Mouse (Mus musculus) forebrain, embryonic 11.5 days (tissue): ENCODE results near the gene Eps8. TPM values are rescaled to one million over a fixed set of nuclear protein-coding genes. Genes with fewer than 3 reads are reported as not detected.

Experiments used
- ATAC-seq: fragments of 200-750 bp; cut with Nextera tagmentation; replicated peaks from 2 replicates; pipeline ENCODE4 v1.8.0; 2017; ENCODE audit warnings: moderate TSS enrichment; ENCODE audit not compliant: low FRiP score
- DNase-seq: peaks from one replicate; pipeline ENCODE4 v3.0.0-alpha.2; 2017; ENCODE audit warnings: low spot score
- H3K27ac ChIP-seq: fragments of 300-500 bp; sonication (generic); 2 replicates; pipeline ENCODE4 v1.5.1; 2014; ENCODE audit warnings: low read depth, low read length
- H3K27me3 ChIP-seq: fragments of 300-500 bp; sonication (generic); 2 replicates; pipeline ENCODE4 v1.6.1; 2014; ENCODE audit warnings: mild to moderate bottlenecking, low read length, mixed read lengths; ENCODE audit not compliant: control insufficient read depth, insufficient read depth
- H3K36me3 ChIP-seq: fragments of 300-500 bp; sonication (generic); 2 replicates; pipeline ENCODE4 v1.6.1; 2014; ENCODE audit warnings: mild to moderate bottlenecking, low read length, moderate library complexity, mixed read lengths; ENCODE audit not compliant: control insufficient read depth, insufficient read depth
- H3K4me1 ChIP-seq: fragments of 300-500 bp; sonication (generic); replicated peaks from 2 replicates; pipeline ENCODE4 v1.6.1; 2014; ENCODE audit warnings: low read length, mixed read lengths; ENCODE audit not compliant: control insufficient read depth, insufficient read depth
- H3K4me2 ChIP-seq: fragments of 300-500 bp; sonication (generic); 2 replicates; pipeline ENCODE4 v1.6.1; 2014; ENCODE audit warnings: low read depth, mild to moderate bottlenecking, low read length, moderate library complexity, mixed read lengths; ENCODE audit not compliant: severe bottlenecking
- H3K4me3 ChIP-seq: fragments of 300-500 bp; sonication (generic); 2 replicates; pipeline ENCODE4 v1.5.1; 2014; ENCODE audit warnings: low read depth, low read length
- H3K9ac ChIP-seq: fragments of 300-500 bp; sonication (generic); 2 replicates; pipeline ENCODE4 v1.6.1; 2014; ENCODE audit warnings: low read length
- H3K9me3 ChIP-seq: fragments of 300-500 bp; sonication (generic); 2 replicates; pipeline ENCODE4 v1.6.1; 2016; ENCODE audit warnings: low read length, mixed read lengths; ENCODE audit not compliant: control insufficient read depth
- WGBS: fragments of 180-500 bp; shearing (Covaris S2); extraction: QIAGEN DNeasy Blood & Tissue Kit; methylation state at CpG from one replicate; pipeline ENCODE4 v1.1.7; 2014; 5-methylcytosine and 5-hydroxymethylcytosine counted together
- polyA plus RNA-seq: library from polyadenylated mRNA; unstranded; fragments of >200 nt; fragmentation: Nextera tagmentation; extraction: Ambion mirVana; gene quantifications from 2 replicates; pipeline ENCODE4 v1.2.1, GENCODE M21; 2014

Eps8 gene
- polyA plus RNA-seq, 1 experiment from 2014 or later, result 5.9 TPM

DNA sequence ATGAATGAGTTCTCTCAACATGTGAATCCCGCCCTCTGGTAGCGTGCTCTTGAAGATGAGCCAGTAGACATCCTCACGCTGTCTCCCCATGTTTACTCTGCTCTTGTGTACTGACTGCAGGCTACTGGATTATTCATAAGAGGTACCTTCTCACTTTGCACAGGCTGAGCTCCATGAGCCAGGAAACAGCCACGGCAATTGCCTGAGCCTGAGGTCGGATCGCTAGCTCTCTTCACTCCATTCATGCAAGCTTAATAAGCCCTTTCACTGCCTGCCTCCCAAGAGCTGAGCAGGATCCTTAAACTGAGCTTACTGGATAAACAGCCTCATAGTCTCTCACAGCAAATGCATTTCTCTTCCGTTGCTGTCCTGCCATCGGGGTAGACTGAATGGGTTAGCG lies 182.5 kb downstream of the Eps8 start:
- no peaks in the 10 kb centered on the region for H3K9me3 ChIP-seq
- no peak for DNase-seq
- H3K9ac ChIP-seq, result no peak overlapping the region
- peak; percentile 35; the same call in 1 of the 2 replicates for ATAC-seq
- no peak overlapping the region for H3K27ac ChIP-seq
- H3K36me3 ChIP-seq, result no peaks in the 10 kb centered on the region
- peaks cover 2% of the 10 kb centered on the region; the same call in 1 of the 2 replicates for H3K4me1 ChIP-seq
- 51% methylated on average over 9 of the region's 9 CpGs for WGBS
- no peaks in the 10 kb centered on the region for H3K27me3 ChIP-seq
- H3K4me3 ChIP-seq, result no peak overlapping the region
- no peak overlapping the region for H3K4me2 ChIP-seq

DNA sequence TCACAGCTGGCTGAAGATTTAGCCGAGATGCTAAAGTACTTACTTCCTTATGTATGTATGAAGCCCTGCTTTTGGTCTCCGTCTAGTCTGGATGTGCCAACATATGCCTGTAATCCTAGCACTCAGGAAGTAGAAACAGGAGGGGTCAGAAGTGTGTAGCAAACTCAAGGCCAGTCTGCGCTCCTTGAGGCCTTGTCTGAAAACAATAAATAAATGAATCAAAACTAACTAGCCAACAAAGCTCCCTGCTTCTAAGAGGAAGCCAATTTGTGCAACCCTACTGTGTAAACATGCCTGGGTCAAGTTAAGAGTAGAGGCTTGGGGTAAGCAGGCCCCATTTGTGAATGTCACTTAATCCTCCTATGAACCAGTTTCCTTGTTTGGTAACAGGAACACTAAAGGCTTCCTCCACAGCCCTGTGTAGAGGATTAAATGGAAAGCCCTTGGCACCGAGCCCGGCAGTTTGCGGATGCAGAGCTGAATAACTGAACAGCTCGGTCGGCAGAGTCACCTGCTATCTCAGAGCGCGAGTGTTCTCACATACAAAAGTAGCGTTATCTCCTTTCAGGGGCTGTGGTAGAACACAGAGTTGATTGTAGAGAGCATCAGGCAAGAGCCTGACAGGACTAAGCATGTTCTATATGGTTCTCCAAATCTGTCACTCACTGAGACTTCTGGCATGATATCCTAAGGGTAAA lies 183.6 kb downstream of the Eps8 start:
- no peak overlapping the region for H3K4me3 ChIP-seq
- DNase-seq, result peak; percentile 75
- H3K27me3 ChIP-seq, result no peaks in the 10 kb centered on the region
- no peak overlapping the region for H3K4me2 ChIP-seq
- no peak overlapping the region for H3K27ac ChIP-seq
- H3K9me3 ChIP-seq, result no peaks in the 10 kb centered on the region
- WGBS, result 54% methylated on average over 11 of the region's 11 CpGs
- H3K4me1 ChIP-seq, result peaks cover 2% of the 10 kb centered on the region; the same call in 1 of the 2 replicates
- peak; percentile 74 for ATAC-seq
- no peak overlapping the region for H3K9ac ChIP-seq
- no peaks in the 10 kb centered on the region for H3K36me3 ChIP-seq

DNA sequence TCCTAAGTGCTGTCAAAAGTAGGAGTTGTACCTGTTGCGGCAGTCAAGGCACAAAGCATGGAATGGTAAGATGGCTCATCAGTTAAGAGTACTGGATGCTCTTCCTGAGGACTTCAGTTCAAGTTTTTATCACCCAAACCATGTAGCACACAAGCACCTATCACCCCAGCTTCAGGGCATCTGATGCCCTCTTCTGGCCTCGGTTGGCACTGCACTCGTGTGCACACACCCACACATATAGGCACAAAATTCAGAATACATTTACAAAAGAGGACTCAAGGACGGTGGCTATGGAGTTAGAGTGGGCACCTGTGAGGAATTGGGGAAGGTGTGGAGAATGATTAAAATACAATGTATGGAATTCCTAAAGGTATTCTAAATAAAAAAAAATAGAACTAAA lies 185.1 kb downstream of the Eps8 start:
- Histone ChIP-seq H3K9me3 (no peaks in the 10 kb centered on the region), H3K36me3 (no peaks in the 10 kb centered on the region), H3K4me3 (no peak overlapping the region), H3K9ac (no peak overlapping the region), H3K4me2 (no peak overlapping the region), H3K27me3 (no peaks in the 10 kb centered on the region), H3K27ac (no peak overlapping the region), H3K4me1 (peaks cover 2% of the 10 kb centered on the region; the same call in 1 of the 2 replicates)
- DNase-seq (no peak), ATAC-seq (no peak)
- WGBS, result 96% methylated on average over 4 of the region's 4 CpGs

DNA sequence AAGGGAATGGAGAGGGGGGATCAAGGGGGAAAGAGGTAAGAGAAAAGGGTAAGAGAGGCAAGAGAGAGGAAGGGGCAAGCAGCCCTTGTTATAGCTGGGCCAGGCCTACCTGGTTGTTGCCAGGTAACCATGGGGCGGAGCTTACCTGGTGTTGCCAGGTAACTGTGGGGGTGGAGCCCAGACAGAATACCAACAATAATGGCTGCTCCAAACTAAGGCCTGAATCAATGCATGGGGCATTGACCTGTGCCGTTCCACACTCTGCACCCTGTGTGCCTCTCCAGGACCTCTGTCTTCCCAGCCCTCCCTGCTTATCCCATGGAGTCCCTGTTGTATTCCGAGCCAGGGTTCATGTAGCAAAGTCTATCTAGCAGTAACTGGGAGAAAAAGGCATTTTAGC lies 187.0 kb downstream of the Eps8 start:
- no peak overlapping the region for H3K27ac ChIP-seq
- 82% methylated on average over 3 of the region's 3 CpGs for WGBS
- H3K27me3 ChIP-seq, result no peaks in the 10 kb centered on the region
- H3K9ac ChIP-seq, result no peak overlapping the region
- DNase-seq (no peak), ATAC-seq (no peak)
- no peaks in the 10 kb centered on the region for H3K9me3 ChIP-seq
- H3K4me3 ChIP-seq, result no peak overlapping the region
- no peak overlapping the region for H3K4me2 ChIP-seq
- no peaks in the 10 kb centered on the region for H3K36me3 ChIP-seq
- peaks cover 2% of the 10 kb centered on the region; the same call in 1 of the 2 replicates for H3K4me1 ChIP-seq

DNA sequence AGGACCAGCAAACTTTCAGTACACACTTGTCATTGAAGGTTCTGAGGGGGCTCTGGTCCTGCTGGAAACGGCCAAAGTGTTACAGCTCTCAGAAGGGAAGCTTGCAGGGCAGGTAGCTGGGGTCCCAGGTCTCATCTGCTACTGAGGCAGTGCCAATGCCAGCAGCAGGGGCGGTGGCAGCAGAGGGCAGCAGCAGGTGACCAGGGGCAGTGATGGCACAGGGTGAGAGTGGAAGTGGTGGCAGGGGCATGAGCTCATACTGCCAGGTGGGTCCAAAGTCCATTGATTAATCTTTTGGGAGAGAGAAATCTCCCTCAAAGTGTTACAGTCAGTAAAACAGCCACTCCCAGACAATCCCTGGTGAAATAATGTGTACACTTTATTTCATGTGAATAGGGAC lies 188.4 kb downstream of the Eps8 start:
- no peak overlapping the region for H3K27ac ChIP-seq
- no peaks in the 10 kb centered on the region for H3K36me3 ChIP-seq
- WGBS, result 85% methylated on average over 2 of the region's 2 CpGs
- H3K4me3 ChIP-seq, result no peak overlapping the region
- DNase-seq, result no peak
- peaks cover 2% of the 10 kb centered on the region; the same call in 1 of the 2 replicates for H3K4me1 ChIP-seq
- no peak overlapping the region for H3K9ac ChIP-seq
- no peaks in the 10 kb centered on the region for H3K27me3 ChIP-seq
- ATAC-seq, result no peak
- H3K4me2 ChIP-seq, result no peak overlapping the region
- no peaks in the 10 kb centered on the region for H3K9me3 ChIP-seq

DNA sequence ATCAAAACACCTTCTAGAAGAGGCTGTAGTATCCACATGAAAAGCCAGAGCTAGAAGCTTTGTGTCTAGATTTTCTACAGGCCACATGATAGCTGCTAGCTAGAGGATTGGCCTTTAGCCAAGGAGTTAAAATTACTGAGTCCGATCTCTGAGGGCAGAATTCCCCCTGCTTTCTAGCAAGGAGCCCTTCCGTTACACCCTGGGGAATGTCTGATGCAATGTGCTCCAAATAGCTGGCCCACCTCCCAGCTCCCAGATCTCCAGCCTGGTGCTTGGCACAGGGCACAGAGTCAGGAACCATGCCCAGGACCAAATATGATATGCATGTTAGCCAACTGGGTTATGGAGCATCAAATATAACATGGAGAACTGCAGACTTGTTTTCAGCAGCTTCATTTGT lies 189.4 kb downstream of the Eps8 start:
- WGBS, result 75% methylated on average over 2 of the region's 2 CpGs
- Histone ChIP-seq H3K4me1 (no peaks in the 10 kb centered on the region), H3K27ac (no peak overlapping the region), H3K4me2 (no peak overlapping the region), H3K36me3 (no peaks in the 10 kb centered on the region), H3K9me3 (no peaks in the 10 kb centered on the region), H3K9ac (no peak overlapping the region), H3K4me3 (no peak overlapping the region), H3K27me3 (no peaks in the 10 kb centered on the region)
- ATAC-seq (no peak), DNase-seq (no peak)

DNA sequence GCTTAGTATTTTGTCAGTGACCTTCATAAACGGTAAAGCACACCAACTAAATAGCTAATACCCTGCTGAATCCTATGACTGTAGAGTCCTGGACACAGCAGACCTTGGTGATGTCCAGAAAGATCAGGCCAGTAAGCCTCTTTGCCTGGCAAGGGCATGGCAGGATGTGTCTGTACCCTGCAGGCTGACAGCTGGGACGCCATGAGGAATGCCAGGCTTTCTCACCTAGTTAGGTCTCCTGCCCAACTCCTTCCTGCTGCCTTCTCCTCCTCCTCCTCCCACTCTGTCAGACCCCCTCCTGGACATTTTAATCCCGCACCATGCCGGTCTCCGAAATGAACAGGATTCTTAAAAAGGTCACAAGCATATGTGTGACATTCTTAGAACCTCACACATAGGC lies 190.9 kb downstream of the Eps8 start:
- no peak overlapping the region for H3K9ac ChIP-seq
- no peak overlapping the region for H3K4me3 ChIP-seq
- no peaks in the 10 kb centered on the region for H3K27me3 ChIP-seq
- H3K9me3 ChIP-seq, result no peaks in the 10 kb centered on the region
- no peak overlapping the region for H3K4me2 ChIP-seq
- no peak for ATAC-seq
- no peak for DNase-seq
- H3K36me3 ChIP-seq, result no peaks in the 10 kb centered on the region
- WGBS, result 93% methylated on average over 5 of the region's 5 CpGs
- H3K4me1 ChIP-seq, result no peaks in the 10 kb centered on the region
- no peak overlapping the region for H3K27ac ChIP-seq

DNA sequence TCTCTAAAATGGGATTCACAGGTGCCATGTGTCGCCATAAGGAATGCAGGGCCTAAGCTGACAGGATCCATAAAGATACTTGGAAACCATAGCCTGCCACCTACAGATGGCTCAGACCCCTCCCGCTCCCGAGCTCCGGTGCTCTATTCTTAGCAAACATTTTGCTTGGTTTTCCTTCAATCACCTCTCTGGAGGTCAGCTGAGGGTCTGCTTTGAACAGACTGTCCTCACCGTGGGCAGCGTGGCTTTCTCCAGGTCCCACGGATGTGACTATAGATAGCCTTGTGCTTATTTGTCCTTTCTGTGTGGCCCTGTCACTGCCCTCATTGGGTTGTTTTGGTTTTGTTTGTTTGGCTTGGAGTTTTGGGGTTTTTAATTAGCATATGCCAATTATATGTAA lies 196.5 kb downstream of the Eps8 start:
- Histone ChIP-seq H3K4me3 (no peak overlapping the region), H3K36me3 (no peaks in the 10 kb centered on the region), H3K9me3 (no peaks in the 10 kb centered on the region), H3K27me3 (no peaks in the 10 kb centered on the region), H3K4me1 (no peaks in the 10 kb centered on the region), H3K9ac (no peak overlapping the region), H3K27ac (no peak overlapping the region), H3K4me2 (no peak overlapping the region)
- DNase-seq (no peak), ATAC-seq (no peak)
- WGBS, result 92% methylated on average over 7 of the region's 7 CpGs

DNA sequence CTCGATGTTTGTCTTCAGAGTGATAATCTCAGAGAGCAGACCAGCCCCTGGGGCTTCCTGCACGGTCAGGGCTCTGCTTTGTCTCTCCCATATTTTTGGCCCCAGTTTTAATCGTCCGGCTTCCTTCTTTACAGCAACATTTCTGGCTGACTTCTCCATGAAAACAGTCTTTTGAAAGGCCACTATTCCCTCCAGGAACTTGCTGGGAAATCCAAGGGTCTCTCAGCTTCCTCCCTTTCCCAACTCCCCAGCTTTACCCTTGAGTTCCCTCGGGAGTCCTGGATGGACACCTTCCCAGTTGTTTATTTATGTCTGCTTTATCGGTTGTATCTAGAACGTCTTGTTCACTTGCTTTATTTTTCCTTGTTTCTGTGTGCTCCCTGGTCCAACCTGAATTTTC lies 197.5 kb downstream of the Eps8 start:
- Histone ChIP-seq H3K4me2 (no peak overlapping the region), H3K27me3 (no peaks in the 10 kb centered on the region), H3K9ac (no peak overlapping the region), H3K27ac (no peak overlapping the region), H3K4me1 (no peaks in the 10 kb centered on the region), H3K9me3 (no peaks in the 10 kb centered on the region), H3K4me3 (no peak overlapping the region), H3K36me3 (no peaks in the 10 kb centered on the region)
- no peak for DNase-seq
- WGBS, result 52% methylated on average over 7 of the region's 7 CpGs
- no peak for ATAC-seq
